9 mouse cellular contexts compared by ENCODE assay signal in genomic region chr16:55887814-55888583, GRCm38 (mm10). TPM values are rescaled to one million over a fixed set of nuclear protein-coding genes. Genes with fewer than 3 reads are reported as not detected.
DNase-seq lines count a peak whose midpoint lies in the region; TF ChIP-seq lines count a peak whose summit lies in the region.
"Had no signal": no experiment of that assay in that cellular context is flagged by ENCODE, and none has a peak within 500 bp of the region (broad histone marks: within the 10 kb centered on the region; RNA-seq: fewer than 3 reads in every experiment).

No protein-coding gene starts in this region.

- peak; percentile 12 for DNase-seq in lung, postnatal 10 days
- no peak for DNase-seq in lung, postnatal 14 days
- DNase-seq in ZHBTc4 (ENCODE audit: low read depth, low spot score): peak; percentile 78
- peak; percentile 83 for DNase-seq in induced T-regulatory cell, adult 2 months (ENCODE audit: low read depth)
- peak; percentile 47 for DNase-seq in thymus, adult 2 months
- no peak for DNase-seq in right cerebral cortex, postnatal 25 days
- no peak for DNase-seq in right cerebral cortex, adult 2 months (ENCODE audit: low spot score in 2 of 2)
- DNase-seq in heart, postnatal 36 days: no peak

- H3K4me3 ChIP-seq in thymus, adult 2 months (ENCODE audit: control insufficient read depth, insufficient read depth, low read length): no peak overlapping the region
- H3K4me3 ChIP-seq: embryonic facial prominence, embryonic 13.5 days had no signal

- intact Hi-C loops in heart, postnatal 36 days (cut with DNase I): no loop called here

- TF ChIP-seq POLR2A in thymus, adult 2 months (IDR thresholded peaks at IDR 0.05; ENCODE audit: control insufficient read depth, extremely low read depth, insufficient read depth, low read length, poor library complexity): no peak

- 7% methylated on average over 7 of the region's 7 CpGs for WGBS in thymus, adult 2 months

- H3K27ac ChIP-seq in thymus, adult 2 months (ENCODE audit: control insufficient read depth, insufficient read depth, low read length): peak overlapping the region; percentile 66
- H3K27ac ChIP-seq: embryonic facial prominence, embryonic 13.5 days had no signal

- peaks cover 11% of the 10 kb centered on the region for H3K36me3 ChIP-seq in thymus, adult 2 months (ENCODE audit: control insufficient read depth, insufficient read depth, low read length)

- TF ChIP-seq CTCF in thymus, adult 2 months (IDR thresholded peaks at IDR 0.05; ENCODE audit: borderline replicate concordance, control insufficient read depth, extremely low read depth, insufficient read depth, low read length, poor library complexity): peak; percentile 61; the same call in 1 of the 2 replicates

- H3K4me1 ChIP-seq in thymus, adult 2 months (replicated peaks; ENCODE audit: control insufficient read depth, insufficient read depth, low read length): peaks cover 18% of the 10 kb centered on the region
- H3K4me1 ChIP-seq: embryonic facial prominence, embryonic 13.5 days had no signal

- H3K27me3 ChIP-seq in thymus, adult 2 months (ENCODE audit: control insufficient read depth, insufficient read depth, low read length): no peaks in the 10 kb centered on the region
- H3K27me3 ChIP-seq: embryonic facial prominence, embryonic 13.5 days had no signal

RNA-seq across cellular contexts. Expression of gene Nxpe3, which starts 7.1 kb away (rescaled TPM):
- 5.2 and 6.0 TPM in 2 replicates for polyA plus RNA-seq in thymus, adult 2 months (2012; rRNA removed)
- total RNA-seq in heart, postnatal 36 days (2021): under 1 TPM; 0.38 to 0.72 TPM

RNA-seq across cellular contexts. Expression of gene Cep97, which starts 46.7 kb away (rescaled TPM):
- 17.4 and 19.3 TPM in 2 replicates for polyA plus RNA-seq in thymus, adult 2 months (2012; rRNA removed)
- total RNA-seq in heart, postnatal 36 days (2021): 1 to 10 TPM; 5.4 to 6.6 TPM

RNA-seq across cellular contexts. Expression of gene Nfkbiz, which starts 49.3 kb away (rescaled TPM):
- 21.1 and 21.3 TPM in 2 replicates for polyA plus RNA-seq in thymus, adult 2 months (2012; rRNA removed)
- 1 to 10 TPM; 2.4 TPM for total RNA-seq in heart, postnatal 36 days (2021)

Comparison
In these comparisons a context has a peak if more than half of its experiments do, and no peak if none do; other contexts are left out.
1. DNase-seq: peak in lung, postnatal 10 days (single experiment), ZHBTc4 (single experiment), induced T-regulatory cell, adult 2 months (single experiment) and thymus, adult 2 months (single experiment); none in lung, postnatal 14 days (single experiment), right cerebral cortex, postnatal 25 days (single experiment), right cerebral cortex, adult 2 months (0 of 2) and heart, postnatal 36 days (0 of 2).